Mouse (Mus musculus): ENCODE results near the gene Gtf3c1. TPM values are rescaled to one million over a fixed set of nuclear protein-coding genes. Genes with fewer than 3 reads are reported as not detected.

The Gtf3c1 gene
- total and polyA plus RNA-seq, 2 experiments from 2014 or later: 19.0 to 77.2 TPM

- no peak for TF ChIP-seq CTCF (IDR thresholded peaks at IDR 0.05; ENCODE audit: low read depth)
- peaks cover 40% of the 10 kb centered on the region for H3K36me3 ChIP-seq (ENCODE audit: insufficient read depth)
- 0 out of 2 replicates have a peak, but pooled peaks cover 3% of the 10 kb centered on the region for H3K4me1 ChIP-seq (ENCODE audit: insufficient read depth)
- H3K4me2 ChIP-seq (ENCODE audit: low read depth): no peak overlapping the region
- H3K9me3 ChIP-seq (ENCODE audit: low read length): no peaks in the 10 kb centered on the region
- no peaks in the 10 kb centered on the region for H3K27me3 ChIP-seq (ENCODE audit: insufficient read depth, low read length)
- DNase-seq (no peak), ATAC-seq (no peak)
- no peak overlapping the region for H3K4me3 ChIP-seq (ENCODE audit: low read depth, low read length)
- 70% methylated on average over 6 of the region's 6 CpGs for WGBS
- H3K27ac ChIP-seq (ENCODE audit: low read depth, low read length): no peak overlapping the region
- no peak overlapping the region for H3K9ac ChIP-seq
Measured at GRCm38 (mm10) chr7:125638376-125638775, 69.2 kb downstream of the Gtf3c1 start.

DNA sequence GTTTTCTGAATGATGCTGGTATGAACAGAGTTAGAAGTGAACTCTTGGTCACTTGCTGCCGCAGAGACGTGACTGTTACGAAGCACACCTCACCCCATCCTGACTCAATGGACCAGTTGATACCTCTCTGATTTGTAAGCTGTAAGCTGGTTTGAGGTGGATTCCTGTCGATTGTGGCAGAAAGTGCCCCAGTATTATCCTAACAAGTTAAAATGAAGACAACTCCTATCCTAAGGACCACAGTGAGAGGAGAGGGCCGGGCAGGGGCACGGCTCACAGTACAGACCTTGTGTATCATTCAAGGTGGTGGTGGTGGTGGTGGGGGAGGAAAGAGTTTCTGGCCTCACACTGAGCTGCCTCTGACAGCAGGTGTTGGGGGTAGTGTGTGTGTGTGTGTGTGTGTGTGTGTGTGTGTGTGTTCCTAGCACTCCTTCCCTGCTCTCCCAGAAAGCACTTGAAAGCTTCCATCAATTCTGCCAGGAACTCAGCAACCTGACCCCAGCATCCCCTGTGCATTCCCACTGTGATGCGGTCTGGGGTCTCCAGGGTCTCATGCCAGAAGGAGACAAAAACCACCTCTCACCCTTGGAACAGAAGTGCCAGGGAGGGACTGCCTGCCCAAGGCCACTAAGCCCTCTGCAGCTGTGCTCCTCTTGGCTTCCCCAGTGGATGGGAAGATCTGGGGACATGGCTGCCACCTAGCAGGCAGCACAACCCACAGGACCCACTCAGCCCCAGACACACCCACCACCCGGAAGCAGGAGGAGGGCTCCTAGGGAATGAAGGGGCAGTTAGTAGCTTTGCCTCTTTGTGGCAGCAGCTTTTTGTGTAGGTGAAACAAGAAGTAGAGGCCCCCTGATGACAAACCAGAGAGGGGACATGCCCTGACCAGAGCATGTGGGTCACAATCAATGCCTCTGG is 70.1 kb downstream of the Gtf3c1 start:
- Histone ChIP-seq H3K4me1 (ENCODE audit: insufficient read depth) (0 out of 2 replicates have a peak, but pooled peaks cover 3% of the 10 kb centered on the region), H3K9me3 (ENCODE audit: low read length) (no peaks in the 10 kb centered on the region), H3K4me2 (ENCODE audit: low read depth) (no peak overlapping the region), H3K36me3 (ENCODE audit: insufficient read depth) (peaks cover 31% of the 10 kb centered on the region), H3K27me3 (ENCODE audit: insufficient read depth, low read length) (no peaks in the 10 kb centered on the region), H3K4me3 (ENCODE audit: low read depth, low read length) (no peak overlapping the region), H3K27ac (ENCODE audit: low read depth, low read length) (no peak overlapping the region), H3K9ac (no peak overlapping the region)
- WGBS: 83% methylated on average over 8 of the region's 8 CpGs
- TF ChIP-seq CTCF (IDR thresholded peaks at IDR 0.05; ENCODE audit: low read depth): no peak
- ATAC-seq (no peak), DNase-seq (no peak)

DNA sequence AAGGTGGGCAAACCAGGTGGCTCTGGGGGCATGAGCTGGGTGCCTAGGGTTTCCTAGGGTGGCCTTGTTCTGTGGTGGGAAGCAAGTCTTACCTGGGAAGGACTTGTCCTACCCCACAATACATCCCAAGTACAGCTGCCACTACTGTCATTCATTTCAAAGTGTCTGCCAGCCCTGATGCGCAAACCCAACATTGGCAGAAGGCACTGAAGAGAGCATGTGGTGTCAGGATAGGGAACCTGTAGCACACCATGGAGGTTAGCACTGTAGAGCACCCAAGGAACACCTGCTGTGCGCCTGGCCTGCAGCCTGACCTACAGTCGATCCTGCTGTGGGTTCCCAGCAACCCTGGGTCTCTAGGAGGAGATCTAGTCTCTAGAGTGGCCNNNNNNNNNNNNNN is 76.6 kb downstream of the Gtf3c1 start:
- 83% methylated on average over 3 of the region's 3 CpGs for WGBS
- no peak overlapping the region for H3K9ac ChIP-seq
- H3K4me2 ChIP-seq (ENCODE audit: low read depth): no peak overlapping the region
- H3K27me3 ChIP-seq (ENCODE audit: insufficient read depth, low read length): no peaks in the 10 kb centered on the region
- H3K36me3 ChIP-seq (ENCODE audit: insufficient read depth): no peaks in the 10 kb centered on the region
- no peaks in the 10 kb centered on the region for H3K9me3 ChIP-seq (ENCODE audit: low read length)
- ATAC-seq (no peak), DNase-seq (no peak)
- no peak for TF ChIP-seq CTCF (IDR thresholded peaks at IDR 0.05; ENCODE audit: low read depth)
- no peak overlapping the region for H3K27ac ChIP-seq (ENCODE audit: low read depth, low read length)
- no peaks in the 10 kb centered on the region for H3K4me1 ChIP-seq (ENCODE audit: insufficient read depth)
- no peak overlapping the region for H3K4me3 ChIP-seq (ENCODE audit: low read depth, low read length)

- H3K4me3 ChIP-seq (ENCODE audit: low read depth, low read length): no peak overlapping the region
- no peak overlapping the region for H3K27ac ChIP-seq (ENCODE audit: low read depth, low read length)
- no peaks in the 10 kb centered on the region for H3K4me1 ChIP-seq (ENCODE audit: insufficient read depth)
- 79% methylated on average over 4 of the region's 4 CpGs for WGBS
- no peaks in the 10 kb centered on the region for H3K9me3 ChIP-seq (ENCODE audit: low read length)
- TF ChIP-seq CTCF (IDR thresholded peaks at IDR 0.05; ENCODE audit: low read depth): no peak
- H3K9ac ChIP-seq: no peak overlapping the region
- no peak for ATAC-seq
- H3K27me3 ChIP-seq (ENCODE audit: insufficient read depth, low read length): no peaks in the 10 kb centered on the region
- H3K36me3 ChIP-seq (ENCODE audit: insufficient read depth): no peaks in the 10 kb centered on the region
- DNase-seq: no peak
- no peak overlapping the region for H3K4me2 ChIP-seq (ENCODE audit: low read depth)
Measured at GRCm38 (mm10) chr7:125630317-125630716, 77.3 kb downstream of the Gtf3c1 start.

- Histone ChIP-seq H3K4me1 (ENCODE audit: insufficient read depth) (no peaks in the 10 kb centered on the region), H3K4me3 (ENCODE audit: low read depth, low read length) (no peak overlapping the region), H3K27me3 (ENCODE audit: insufficient read depth, low read length) (no peaks in the 10 kb centered on the region), H3K9me3 (ENCODE audit: low read length) (no peaks in the 10 kb centered on the region), H3K4me2 (ENCODE audit: low read depth) (no peak overlapping the region), H3K27ac (ENCODE audit: low read depth, low read length) (no peak overlapping the region), H3K36me3 (ENCODE audit: insufficient read depth) (no peaks in the 10 kb centered on the region), H3K9ac (no peak overlapping the region)
- DNase-seq (no peak), ATAC-seq (no peak)
- TF ChIP-seq CTCF (IDR thresholded peaks at IDR 0.05; ENCODE audit: low read depth): no peak
- WGBS: 75% methylated on average over 7 of the region's 7 CpGs
Measured at GRCm38 (mm10) chr7:125625829-125626228, 81.8 kb downstream of the Gtf3c1 start.

GRCm38 (mm10) chr7:125625219-125625618 is 82.4 kb downstream of the Gtf3c1 start:
- TF ChIP-seq CTCF (IDR thresholded peaks at IDR 0.05; ENCODE audit: low read depth): no peak
- ATAC-seq: no peak
- Histone ChIP-seq H3K4me1 (ENCODE audit: insufficient read depth) (no peaks in the 10 kb centered on the region), H3K4me3 (ENCODE audit: low read depth, low read length) (no peak overlapping the region), H3K27ac (ENCODE audit: low read depth, low read length) (no peak overlapping the region), H3K9me3 (ENCODE audit: low read length) (no peaks in the 10 kb centered on the region), H3K9ac (no peak overlapping the region), H3K27me3 (ENCODE audit: insufficient read depth, low read length) (no peaks in the 10 kb centered on the region), H3K36me3 (ENCODE audit: insufficient read depth) (no peaks in the 10 kb centered on the region), H3K4me2 (ENCODE audit: low read depth) (no peak overlapping the region)
- DNase-seq: no peak
- WGBS: 63% methylated on average over 4 of the region's 4 CpGs

Data from forebrain, postnatal 0 days (tissue).